Mouse (Mus musculus) C2C12 (cell line): ENCODE measurements at regions not wholly inside any gene's neighbourhood (a gene's known extent, or its start where the extent isn't known, plus 50 kb on each side); places are given as distances from the start of the nearest gene placed in this dataset.

Experiments used
- CEBPB ChIP-seq: IDR thresholded peaks from one replicate; pipeline ENCODE4 v1.6.1; 2011; ENCODE audit warnings: low read depth, mild to moderate bottlenecking, control low read depth, moderate library complexity
- CTCF ChIP-seq: IDR thresholded peaks from one replicate; pipeline ENCODE4 v1.5.1; 2011; ENCODE audit not compliant: control insufficient read depth, insufficient read depth, insufficient read length
- MAX ChIP-seq: IDR thresholded peaks from one replicate; pipeline ENCODE4 v1.6.1; 2011; ENCODE audit warnings: mild to moderate bottlenecking, control low read depth
- MYOD1 ChIP-seq: IDR thresholded peaks from one replicate; pipeline ENCODE4 v1.6.1; 2011; ENCODE audit warnings: low read depth; ENCODE audit not compliant: control insufficient read depth, insufficient read length
- MYOG ChIP-seq: IDR thresholded peaks from one replicate; pipeline ENCODE4 v1.6.1; 2011; ENCODE audit not compliant: control insufficient read depth, insufficient read length; ENCODE audit errors: extremely low read depth
- USF1 ChIP-seq: IDR thresholded peaks from one replicate; pipeline ENCODE4 v1.6.1; 2011; ENCODE audit warnings: low read depth, mild to moderate bottlenecking, control low read depth, moderate library complexity

DNA sequence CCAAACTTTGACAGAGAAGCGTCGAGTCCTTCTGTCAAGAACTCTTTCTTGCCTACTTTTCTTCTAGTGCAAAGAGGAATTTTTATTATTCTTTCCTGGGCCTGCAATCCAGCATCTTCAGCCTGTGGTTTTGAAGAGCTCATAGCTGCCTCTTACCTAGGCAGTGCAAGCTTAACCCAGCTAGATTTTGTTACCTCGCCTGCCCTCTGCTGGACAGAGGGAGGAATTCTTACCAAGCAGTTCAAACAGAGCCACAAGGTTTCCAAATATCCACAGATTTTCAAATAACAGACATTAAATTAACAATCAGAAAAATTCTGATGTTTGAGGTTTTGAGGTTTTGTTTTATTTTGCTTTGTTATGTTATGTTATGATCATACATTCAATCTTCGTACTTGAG is 84.1 kb upstream of the Fam204a start:
- peak; percentile 13 for TF ChIP-seq CTCF
- no peak for TF ChIP-seq CEBPB
- no peak for TF ChIP-seq MYOG
- TF ChIP-seq USF1: no peak
- no peak for TF ChIP-seq MAX
- no peak for TF ChIP-seq MYOD1
